Mouse (Mus musculus) thymus, postnatal 4 days (tissue): ENCODE measurements around the gene Padi3.

ENCODE experiments used
- DNase-seq: peaks from one replicate; pipeline ENCODE4 v3.0.0; 2021

Gene Padi3

GRCm38 (mm10) chr4:140810458-140811260, at the start of gene Padi3:
TSS of gene Padi3 (minus strand) at chr4:140810648.
- DNase-seq = peak; percentile 70

GRCm38 (mm10) chr4:140859291-140859690, 48.8 kb upstream of the Padi3 start:
- no peak for DNase-seq

GRCm38 (mm10) chr4:140857813-140858212, 47.4 kb upstream of the Padi3 start:
- no peak for DNase-seq

GRCm38 (mm10) chr4:140857041-140857440, 46.6 kb upstream of the Padi3 start:
- DNase-seq = no peak

- no peak for DNase-seq
Observed at GRCm38 (mm10) chr4:140855151-140855550, 44.7 kb upstream of the Padi3 start.

GRCm38 (mm10) chr4:140854455-140854864, 44.0 kb upstream of the Padi3 start:
- no peak for DNase-seq

GRCm38 (mm10) chr4:140853626-140854025, 43.2 kb upstream of the Padi3 start:
- DNase-seq = no peak

GRCm38 (mm10) chr4:140849310-140849709, 38.9 kb upstream of the Padi3 start:
- DNase-seq = no peak

GRCm38 (mm10) chr4:140845666-140846065, 35.2 kb upstream of the Padi3 start, which contains the start of gene Padi1:
TSS of gene Padi1 (minus strand) at chr4:140845778.
- no peak for DNase-seq

- DNase-seq = no peak
Observed at GRCm38 (mm10) chr4:140844991-140845390, 34.5 kb upstream of the Padi3 start.

- DNase-seq = no peak
Observed at GRCm38 (mm10) chr4:140843670-140844280, 33.3 kb upstream of the Padi3 start.

- no peak for DNase-seq
Observed at GRCm38 (mm10) chr4:140842909-140843308, 32.5 kb upstream of the Padi3 start.

GRCm38 (mm10) chr4:140837879-140838278, 27.4 kb upstream of the Padi3 start:
- peak; percentile 47 for DNase-seq

GRCm38 (mm10) chr4:140836208-140836866, 25.9 kb upstream of the Padi3 start:
- no peak for DNase-seq

GRCm38 (mm10) chr4:140835682-140836081, 25.2 kb upstream of the Padi3 start:
- DNase-seq = peak; percentile 57

- DNase-seq = no peak
Observed at GRCm38 (mm10) chr4:140834327-140834934, 24.0 kb upstream of the Padi3 start.

GRCm38 (mm10) chr4:140832821-140833220, 22.4 kb upstream of the Padi3 start:
- DNase-seq = no peak

GRCm38 (mm10) chr4:140831808-140832207, 21.4 kb upstream of the Padi3 start:
- no peak for DNase-seq

GRCm38 (mm10) chr4:140827237-140827636, 16.8 kb upstream of the Padi3 start:
- DNase-seq = no peak

- DNase-seq = no peak
Observed at GRCm38 (mm10) chr4:140825942-140826341, 15.5 kb upstream of the Padi3 start.

GRCm38 (mm10) chr4:140821988-140822387, 11.5 kb upstream of the Padi3 start:
- peak; percentile 86 for DNase-seq

- no peak for DNase-seq
Observed at GRCm38 (mm10) chr4:140817413-140817812, 7.0 kb upstream of the Padi3 start.
